Mouse (Mus musculus) embryonic facial prominence, embryonic 14.5 days (tissue): ENCODE measurements at regions not wholly inside any gene's neighbourhood (a gene's known extent, or its start where the extent isn't known, plus 50 kb on each side); places are given as distances from the start of the nearest gene placed in this dataset.

ENCODE experiments used
- ATAC-seq: fragments of 200-750 bp; cut with Nextera tagmentation; 2 replicates; pipeline ENCODE4 v1.8.0; 2017; ENCODE audit warnings: low read depth, moderate number of reproducible peaks, moderate TSS enrichment
- DNase-seq: peaks from one replicate; pipeline ENCODE4 v3.0.0-alpha.2; 2015; ENCODE audit warnings: low spot score
- H3K27ac ChIP-seq: fragments of 300-500 bp; sonication (generic); replicated peaks from 2 replicates; pipeline ENCODE4 v1.5.1; 2014; ENCODE audit warnings: low read depth, mild to moderate bottlenecking, low read length, moderate library complexity
- H3K27me3 ChIP-seq: fragments of 300-500 bp; sonication (generic); replicated peaks from 2 replicates; pipeline ENCODE4 v1.6.1; 2014; ENCODE audit warnings: low read length; ENCODE audit not compliant: control insufficient read depth, insufficient read depth
- H3K36me3 ChIP-seq: fragments of 300-500 bp; sonication (generic); 2 replicates; pipeline ENCODE4 v1.6.1; 2014; ENCODE audit warnings: low read length, mixed read lengths; ENCODE audit not compliant: control insufficient read depth, insufficient read depth
- H3K4me1 ChIP-seq: fragments of 300-500 bp; sonication (generic); 2 replicates; pipeline ENCODE4 v1.6.1; 2014; ENCODE audit warnings: antibody characterized with exemption, low read length; ENCODE audit not compliant: control insufficient read depth, insufficient read depth
- H3K4me2 ChIP-seq: fragments of 300-500 bp; sonication (generic); 2 replicates; pipeline ENCODE4 v1.6.1; 2014; ENCODE audit warnings: low read depth, mild to moderate bottlenecking, low read length, moderate library complexity, mixed read lengths
- H3K4me3 ChIP-seq: fragments of 300-500 bp; sonication (generic); 2 replicates; pipeline ENCODE4 v1.5.1; 2014; ENCODE audit warnings: low read depth, mild to moderate bottlenecking, low read length
- H3K9ac ChIP-seq: fragments of 300-500 bp; sonication (generic); 2 replicates; pipeline ENCODE4 v1.6.1; 2014; ENCODE audit warnings: low read depth, mild to moderate bottlenecking, low read length, moderate library complexity, mixed read lengths
- H3K9me3 ChIP-seq: fragments of 300-500 bp; sonication (generic); 2 replicates; pipeline ENCODE4 v1.6.1; 2016; ENCODE audit warnings: low read length; ENCODE audit not compliant: control insufficient read depth
- WGBS: fragments of 180-500 bp; shearing (Covaris S2); extraction: QIAGEN DNeasy Blood & Tissue Kit; methylation state at CpG from one replicate; pipeline ENCODE4 v1.1.7; 2014; 5-methylcytosine and 5-hydroxymethylcytosine counted together

DNA sequence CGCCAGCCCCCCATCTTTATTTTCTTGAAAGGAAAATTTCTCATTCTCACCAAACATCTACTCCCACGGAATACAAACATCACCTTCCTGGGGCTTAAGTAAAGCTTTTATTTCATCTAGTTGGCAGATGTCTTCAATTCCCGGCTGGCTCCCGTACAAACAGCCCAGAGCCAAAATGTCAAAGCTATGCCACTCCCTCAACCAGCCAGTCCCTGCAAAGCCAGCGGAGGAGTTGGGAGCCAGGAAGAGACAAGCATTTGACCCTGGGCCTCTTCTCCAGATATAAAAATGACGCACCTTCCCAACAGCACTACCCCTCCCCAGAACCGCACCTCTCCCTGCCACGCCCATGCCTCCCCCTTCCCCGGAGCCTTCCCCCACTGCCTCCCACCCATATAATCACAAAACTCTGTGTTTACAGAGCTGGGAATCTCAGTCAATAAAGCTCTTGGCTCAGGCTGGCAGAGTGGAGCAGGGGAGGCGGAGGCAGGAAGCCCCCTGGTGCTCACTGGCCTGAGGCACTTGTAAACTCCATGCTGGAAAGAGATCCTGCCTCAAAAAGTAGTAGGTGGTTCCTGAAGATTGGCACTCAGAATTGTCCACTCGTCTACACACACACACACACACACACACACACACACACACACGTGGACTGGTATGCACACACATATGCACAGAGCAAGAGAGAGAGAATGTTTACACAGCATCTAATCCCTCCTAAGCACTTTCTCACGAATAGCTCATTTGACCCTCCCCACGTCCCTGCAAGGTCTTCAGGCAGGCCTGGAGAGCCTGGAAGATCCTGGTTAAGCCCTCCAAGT lies 60.9 kb upstream of the Foxk1 start:
- no peak overlapping the region for H3K4me2 ChIP-seq
- no peaks in the 10 kb centered on the region for H3K9me3 ChIP-seq
- peaks cover 13% of the 10 kb centered on the region for H3K4me1 ChIP-seq
- DNase-seq: peak; percentile 84
- no peaks in the 10 kb centered on the region for H3K36me3 ChIP-seq
- no peak overlapping the region for H3K4me3 ChIP-seq
- 37% methylated on average over 14 of the region's 14 CpGs for WGBS
- H3K9ac ChIP-seq: no peak overlapping the region
- H3K27ac ChIP-seq: peak overlapping the region; percentile 77
- H3K27me3 ChIP-seq: no peaks in the 10 kb centered on the region
- peak; percentile 77 for ATAC-seq

DNA sequence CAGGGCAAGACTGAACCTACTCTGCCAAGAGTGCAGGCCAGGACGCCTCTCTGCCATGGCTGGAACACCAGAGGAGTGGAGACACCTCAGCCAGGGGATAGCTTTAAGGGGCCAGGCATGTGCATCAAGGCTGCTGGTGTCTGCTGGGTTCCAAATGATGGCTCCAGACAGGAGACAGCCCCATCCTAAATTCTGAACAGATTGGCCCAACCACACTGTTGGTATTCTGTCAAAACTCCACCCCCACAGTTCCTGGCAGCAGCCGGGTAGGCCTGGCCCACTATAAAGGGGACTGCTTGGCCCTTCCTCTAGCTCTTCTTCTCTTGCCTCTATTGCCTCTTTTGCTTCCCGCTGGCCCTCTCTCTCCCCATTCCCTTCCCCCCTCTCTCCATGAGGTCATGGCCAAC lies 60.3 kb upstream of the Foxk1 start:
- H3K27me3 ChIP-seq: no peaks in the 10 kb centered on the region
- H3K4me1 ChIP-seq: peaks cover 13% of the 10 kb centered on the region
- WGBS: 62% methylated on average over 3 of the region's 3 CpGs
- H3K36me3 ChIP-seq: no peaks in the 10 kb centered on the region
- no peak overlapping the region for H3K9ac ChIP-seq
- ATAC-seq (0 out of 2 replicates have a peak, but pooled peaks have one; percentile 27), DNase-seq (no peak)
- no peak overlapping the region for H3K4me3 ChIP-seq
- H3K27ac ChIP-seq: peak overlapping the region; percentile 77
- H3K4me2 ChIP-seq: no peak overlapping the region
- H3K9me3 ChIP-seq: no peaks in the 10 kb centered on the region

DNA sequence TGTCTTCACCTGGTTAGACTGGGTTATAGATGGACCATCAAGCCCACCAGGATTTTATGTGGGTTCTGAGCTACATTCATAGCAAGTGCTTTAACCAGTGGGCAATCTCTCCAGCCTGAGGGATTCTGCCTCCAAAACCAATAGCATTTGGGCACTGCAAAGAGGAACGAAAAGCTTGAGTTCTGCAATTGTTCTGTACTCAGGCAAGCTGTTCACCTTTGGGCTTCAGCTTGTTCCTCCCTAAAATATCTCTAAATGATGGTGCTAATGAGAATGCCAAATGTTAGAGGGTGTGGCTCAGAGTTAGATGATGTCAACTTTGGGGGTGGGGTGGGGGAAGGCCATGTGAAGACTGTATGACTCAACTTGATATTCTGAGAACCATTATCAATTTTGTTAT lies 54.8 kb upstream of the Foxk1 start:
- Histone ChIP-seq H3K27me3 (no peaks in the 10 kb centered on the region), H3K9ac (no peak overlapping the region), H3K27ac (no peak overlapping the region), H3K9me3 (0 out of 2 replicates have a peak, but pooled peaks cover 4% of the 10 kb centered on the region), H3K4me2 (no peak overlapping the region), H3K36me3 (no peaks in the 10 kb centered on the region), H3K4me1 (no peaks in the 10 kb centered on the region; the same call in 1 of the 2 replicates), H3K4me3 (no peak overlapping the region)
- DNase-seq: no peak
- WGBS: 93% methylated on average over 1 of the region's 1 CpGs
- no peak for ATAC-seq

DNA sequence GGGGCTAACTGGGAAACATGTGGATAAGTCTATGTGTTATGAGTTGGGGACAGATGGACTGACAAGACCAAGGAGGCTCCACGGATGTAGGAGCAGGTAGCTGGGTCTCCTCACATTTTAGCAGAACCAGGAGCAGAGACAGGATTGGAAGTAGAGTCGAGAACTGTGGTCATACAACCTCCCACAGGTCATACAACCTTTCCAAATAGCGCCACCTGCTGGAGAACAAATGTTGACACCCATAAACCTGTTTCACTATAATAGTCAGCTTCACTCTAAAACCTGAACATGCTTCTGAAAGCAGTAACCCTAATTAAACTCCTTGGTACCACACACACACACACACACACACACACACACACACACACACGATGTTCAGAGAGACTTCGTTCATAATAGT lies 50.7 kb upstream of the Foxk1 start:
- Histone ChIP-seq H3K4me2 (no peak overlapping the region), H3K27ac (no peak overlapping the region), H3K4me3 (no peak overlapping the region), H3K9ac (no peak overlapping the region), H3K36me3 (no peaks in the 10 kb centered on the region), H3K9me3 (0 out of 2 replicates have a peak, but pooled peaks cover 4% of the 10 kb centered on the region), H3K4me1 (no peaks in the 10 kb centered on the region), H3K27me3 (no peaks in the 10 kb centered on the region)
- 59% methylated on average over 5 of the region's 5 CpGs for WGBS
- DNase-seq (no peak), ATAC-seq (no peak)
